Mouse (Mus musculus) cerebellum, adult 9-11 months (tissue): Measurements from ENCODE around the gene Rimkla.
"Not testable (repeated sequence)": the region's sequence is repeated elsewhere in the genome, so short reads cannot be mapped to it uniquely, and the experiment has no call there.

Experiments used
- DNase-seq: peaks from one replicate; pipeline ENCODE4 v3.0.0; 2022

The Rimkla gene

DNA sequence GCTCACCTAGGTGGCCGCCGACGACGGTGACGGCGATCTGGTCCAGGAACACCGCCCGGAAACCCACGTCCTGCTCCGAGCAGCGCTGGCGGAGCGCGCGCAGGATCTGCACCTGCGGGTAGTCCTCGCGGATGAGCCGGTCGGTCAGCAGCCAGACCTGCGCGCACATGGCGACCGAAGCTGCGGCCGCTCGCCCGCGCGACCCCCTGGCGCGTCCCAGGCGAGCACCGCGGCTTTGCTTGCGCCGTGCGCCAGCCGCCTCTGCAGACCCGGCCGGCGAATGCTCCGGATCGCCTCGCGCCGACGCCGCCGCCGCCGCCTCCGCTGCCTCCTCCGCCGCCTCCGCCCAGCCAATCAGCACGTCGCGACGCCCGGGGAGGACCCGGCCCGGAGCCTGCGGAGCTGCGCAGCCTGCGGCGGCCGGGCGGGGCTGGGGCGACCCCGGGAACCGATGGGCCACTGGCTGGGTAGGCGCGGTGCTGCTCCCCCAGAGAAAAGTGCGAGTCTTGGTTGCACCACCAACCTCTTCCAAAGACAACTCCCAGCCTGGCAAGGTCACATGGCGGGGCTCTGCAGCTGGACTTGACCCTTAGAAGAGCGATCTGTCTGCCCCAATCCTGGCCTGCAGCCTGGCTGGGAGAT is at the start of gene Rimkla:
TSS of gene Rimkla (minus strand) at position 338 of the 642 bp plus-strand sequence.
- DNase-seq = peak; percentile 84

DNA sequence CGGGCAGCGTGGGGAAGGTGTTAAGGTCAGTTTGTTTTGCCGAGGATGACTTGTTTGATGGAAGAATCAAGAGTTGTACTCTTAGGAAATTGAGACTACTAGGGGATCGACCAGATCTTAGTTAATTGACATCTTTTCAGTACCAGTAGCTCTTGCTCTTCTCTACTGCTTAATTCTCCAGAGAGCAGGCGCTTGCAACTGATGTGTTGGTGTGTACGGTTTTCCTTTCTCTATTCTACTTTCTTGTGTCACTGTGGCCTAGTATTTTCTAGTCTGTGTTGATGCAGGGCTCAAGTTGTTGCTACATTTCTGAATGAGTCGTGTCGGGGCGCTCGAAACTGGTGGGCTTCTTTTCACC is 48.1 kb upstream of the Rimkla start:
- peak; percentile 9 for DNase-seq

- peak; percentile 70 for DNase-seq
Measured at GRCm38 (mm10) chr4:119539836-119540532, 47.6 kb upstream of the Rimkla start.

GRCm38 (mm10) chr4:119539031-119539824 is 46.8 kb upstream of the Rimkla start, which contains the start of gene Frg2f1:
TSS of gene Frg2f1 (minus strand) at chr4:119539529.
- DNase-seq = peak; percentile 93

GRCm38 (mm10) chr4:119537436-119537835 is 45.0 kb upstream of the Rimkla start:
- peak; percentile 15 for DNase-seq

DNA sequence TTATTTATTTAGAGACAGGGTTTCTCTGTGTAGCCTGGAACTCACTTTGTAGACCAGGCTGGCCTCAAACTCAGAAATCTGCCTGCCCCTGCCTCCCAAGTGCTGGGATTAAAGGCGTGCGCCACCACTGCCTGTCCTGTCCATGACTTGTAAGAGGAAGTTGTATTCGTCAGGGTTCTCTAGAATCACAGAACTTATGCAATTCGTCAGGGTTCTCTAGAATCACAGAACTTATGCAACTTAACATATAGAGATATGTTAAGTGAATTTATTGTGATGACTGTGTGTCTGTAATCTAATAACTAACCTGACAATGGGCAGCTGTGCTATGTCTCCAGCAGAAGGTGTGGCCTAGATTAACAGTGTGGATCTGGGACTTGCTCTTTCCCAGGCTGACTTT is 44.2 kb upstream of the Rimkla start, which contains the start of gene Foxj3:
TSS of gene Foxj3 (plus strand) at position 390 of the 400 bp plus-strand sequence.
- not testable (repeated sequence) for DNase-seq

- no peak for DNase-seq
Measured at GRCm38 (mm10) chr4:119535103-119535502, 42.7 kb upstream of the Rimkla start.

DNA sequence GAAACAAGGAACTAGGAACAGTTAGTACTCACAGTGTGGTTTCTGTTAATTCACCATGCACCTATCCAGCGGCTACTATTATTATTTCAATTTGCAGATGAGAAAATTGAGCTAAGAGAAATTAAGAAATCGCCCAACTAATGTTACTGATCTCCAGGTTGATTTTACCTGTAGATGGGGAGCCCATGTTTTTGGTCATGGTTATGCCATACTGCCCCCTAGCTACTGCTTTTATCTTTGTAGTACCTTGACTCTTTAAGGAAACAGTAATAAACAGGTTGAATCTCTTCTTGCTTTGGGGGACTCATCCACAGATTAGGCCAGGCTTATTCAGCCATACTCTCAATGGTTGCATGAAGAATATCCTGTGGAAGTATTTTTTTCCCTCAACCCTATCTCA is 39.4 kb upstream of the Rimkla start:
- DNase-seq = peak; percentile 15

DNA sequence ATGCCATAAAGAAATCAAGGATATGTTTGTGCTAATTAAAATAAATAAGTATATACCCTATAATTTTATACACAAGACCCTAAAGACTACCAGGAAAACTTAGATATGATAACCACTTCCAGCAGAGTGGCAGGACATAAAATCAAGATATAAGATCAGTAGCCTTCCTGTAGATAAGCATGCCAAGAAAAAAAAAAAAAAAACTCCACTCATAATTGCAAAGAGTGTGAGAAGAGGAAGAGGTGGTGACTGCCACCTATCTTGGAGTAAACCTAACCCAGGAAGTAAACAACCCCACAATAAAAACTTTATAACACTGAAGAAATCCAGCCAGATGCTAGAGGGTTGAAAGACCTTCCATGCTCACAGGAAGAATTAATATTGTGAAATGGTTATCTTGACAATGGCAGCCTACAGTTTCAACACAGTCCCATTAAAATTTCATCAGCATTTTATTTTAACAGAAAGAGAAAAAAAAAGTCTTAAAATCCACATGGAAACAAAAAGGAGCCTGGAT is 34.0 kb upstream of the Rimkla start:
- DNase-seq = no peak

GRCm38 (mm10) chr4:119524466-119524865 is 32.0 kb upstream of the Rimkla start:
- no peak for DNase-seq

GRCm38 (mm10) chr4:119524010-119524409 is 31.6 kb upstream of the Rimkla start:
- DNase-seq = no peak

- no peak for DNase-seq
Measured at GRCm38 (mm10) chr4:119523575-119523974, 31.1 kb upstream of the Rimkla start.

GRCm38 (mm10) chr4:119512731-119513141 is 20.3 kb upstream of the Rimkla start:
- DNase-seq = no peak

GRCm38 (mm10) chr4:119511591-119511990 is 19.2 kb upstream of the Rimkla start:
- DNase-seq = no peak

DNA sequence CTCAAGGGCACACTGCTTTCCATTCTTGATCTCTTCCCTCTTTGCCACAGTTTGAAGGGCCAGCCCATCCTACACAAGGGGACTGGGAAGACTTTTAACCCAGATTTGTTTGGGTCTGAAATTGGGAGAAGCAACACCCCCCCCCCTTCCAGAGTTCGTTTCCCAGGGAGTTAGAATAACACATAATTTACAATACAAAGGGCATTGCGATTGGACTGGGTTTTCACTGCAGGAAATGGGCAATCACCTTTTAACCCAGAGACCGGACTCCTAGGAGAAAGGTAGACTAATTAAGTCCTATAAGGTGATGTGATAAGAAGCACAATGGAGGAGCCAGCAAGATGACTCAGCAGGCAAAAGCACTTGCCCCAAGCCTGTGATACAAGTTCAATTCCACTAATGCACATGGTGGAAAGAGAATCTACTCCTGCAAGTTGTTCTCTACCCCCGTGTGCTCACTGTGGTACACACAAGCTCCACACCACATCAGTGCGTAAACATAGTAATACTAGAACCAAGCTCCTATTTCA is 6.0 kb upstream of the Rimkla start:
- no peak for DNase-seq

- DNase-seq = no peak
Measured at GRCm38 (mm10) chr4:119492933-119493327, 502 bp upstream of the Rimkla start.

- DNase-seq = peak; percentile 55
Measured at GRCm38 (mm10) chr4:119490806-119491205, 1.6 kb downstream of the Rimkla start.

- DNase-seq = no peak
Measured at GRCm38 (mm10) chr4:119489666-119490065, 2.8 kb downstream of the Rimkla start.

DNA sequence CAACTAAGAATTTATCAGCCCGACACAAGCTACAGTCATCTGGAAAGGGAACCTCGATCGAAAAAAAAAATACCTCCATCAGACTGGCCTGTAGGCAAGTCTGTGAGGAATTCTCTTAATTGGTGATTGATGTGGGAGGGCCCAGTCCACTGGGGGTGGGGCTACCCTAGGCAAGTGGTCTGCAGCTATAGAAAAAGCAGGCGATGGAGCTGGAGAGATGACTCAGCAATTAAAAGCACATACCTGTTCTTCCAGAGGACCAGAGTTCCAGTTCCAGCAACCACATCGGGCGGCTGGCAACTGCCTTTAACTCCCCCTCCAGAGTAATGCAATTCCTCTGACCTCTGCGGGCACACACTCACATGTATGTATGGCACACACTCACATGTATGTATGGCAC is 7.5 kb downstream of the Rimkla start:
- no peak for DNase-seq

- DNase-seq = no peak
Measured at GRCm38 (mm10) chr4:119483051-119483450, 9.4 kb downstream of the Rimkla start.

GRCm38 (mm10) chr4:119473150-119473549 is 19.3 kb downstream of the Rimkla start:
- DNase-seq = no peak

GRCm38 (mm10) chr4:119472545-119472944 is 19.9 kb downstream of the Rimkla start:
- no peak for DNase-seq
